Mouse (Mus musculus): ENCODE results near the gene Nmnat3. TPM values are rescaled to one million over a fixed set of nuclear protein-coding genes. Genes with fewer than 3 reads are reported as not detected.
"Not testable (repeated sequence)": the region's sequence is repeated elsewhere in the genome, so short reads cannot be mapped to it uniquely, and the experiment has no call there.

Nmnat3 gene
- 1.0 and 1.3 TPM in 2 replicates for polyA plus RNA-seq (2015; fragmentation: Nextera tagmentation; extraction: Ambion mirVana)

- H3K4me3 ChIP-seq (replicated peaks); H3K27me3 ChIP-seq; H3K36me3 ChIP-seq; H3K4me1 ChIP-seq (replicated peaks); ATAC-seq; H3K27ac ChIP-seq; H3K4me2 ChIP-seq (replicated peaks); H3K9ac ChIP-seq (replicated peaks); H3K9me3 ChIP-seq: not testable (repeated sequence)
- WGBS, result 80% methylated on average over 6 of the region's 6 CpGs
These were observed at the start of gene Nmnat3 for GRCm38 (mm10) chr9:98287135-98287534. Nmnat3 (plus strand) TSS chr9:98287435.

GRCm38 (mm10) chr9:98243481-98243880 is 43.8 kb upstream of the Nmnat3 start:
- H3K4me2 ChIP-seq (replicated peaks), result no peak overlapping the region
- no peaks in the 10 kb centered on the region for H3K27me3 ChIP-seq
- 88% methylated on average over 2 of the region's 2 CpGs for WGBS

GRCm38 (mm10) chr9:98244223-98244622 is 43.0 kb upstream of the Nmnat3 start:
- peak; percentile 66; the same call in 1 of the 2 replicates for ATAC-seq
- WGBS, result 46% methylated on average over 2 of the region's 2 CpGs

More at GRCm38 (mm10) chr9:98243481-98243880, 43.8 kb upstream of the Nmnat3 start:
- no peak for ATAC-seq
- no peaks in the 10 kb centered on the region for H3K9me3 ChIP-seq
- H3K4me1 ChIP-seq (replicated peaks), result no peaks in the 10 kb centered on the region
- no peak overlapping the region for H3K9ac ChIP-seq (replicated peaks)
- H3K36me3 ChIP-seq, result no peaks in the 10 kb centered on the region
- no peak overlapping the region for H3K27ac ChIP-seq
- no peak overlapping the region for H3K4me3 ChIP-seq (replicated peaks)

GRCm38 (mm10) chr9:98245226-98245625 is 42.0 kb upstream of the Nmnat3 start:
- no peaks in the 10 kb centered on the region for H3K9me3 ChIP-seq
- WGBS, result 83% methylated on average over 2 of the region's 2 CpGs

More at GRCm38 (mm10) chr9:98244223-98244622, 43.0 kb upstream of the Nmnat3 start:
- Histone ChIP-seq H3K36me3 (no peaks in the 10 kb centered on the region), H3K9ac (replicated peaks) (no peak overlapping the region), H3K4me1 (replicated peaks) (no peaks in the 10 kb centered on the region), H3K27me3 (no peaks in the 10 kb centered on the region), H3K4me2 (replicated peaks) (no peak overlapping the region), H3K4me3 (replicated peaks) (no peak overlapping the region), H3K27ac (no peak overlapping the region), H3K9me3 (no peaks in the 10 kb centered on the region)

GRCm38 (mm10) chr9:98246351-98246750 is 40.9 kb upstream of the Nmnat3 start:
- H3K27ac ChIP-seq, result no peak overlapping the region
- no peaks in the 10 kb centered on the region for H3K27me3 ChIP-seq
- no peak for ATAC-seq
- H3K9me3 ChIP-seq, result no peaks in the 10 kb centered on the region
- H3K4me1 ChIP-seq (replicated peaks), result no peaks in the 10 kb centered on the region
- no peak overlapping the region for H3K4me3 ChIP-seq (replicated peaks)
- WGBS, result 94% methylated on average over 1 of the region's 1 CpGs
- H3K9ac ChIP-seq (replicated peaks), result no peak overlapping the region
- no peak overlapping the region for H3K4me2 ChIP-seq (replicated peaks)
- no peaks in the 10 kb centered on the region for H3K36me3 ChIP-seq

More at GRCm38 (mm10) chr9:98245226-98245625, 42.0 kb upstream of the Nmnat3 start:
- H3K4me3 ChIP-seq (replicated peaks), result no peak overlapping the region
- no peak overlapping the region for H3K9ac ChIP-seq (replicated peaks)
- no peaks in the 10 kb centered on the region for H3K27me3 ChIP-seq
- no peak overlapping the region for H3K4me2 ChIP-seq (replicated peaks)
- no peak for ATAC-seq
- no peaks in the 10 kb centered on the region for H3K4me1 ChIP-seq (replicated peaks)
- no peaks in the 10 kb centered on the region for H3K36me3 ChIP-seq
- no peak overlapping the region for H3K27ac ChIP-seq

GRCm38 (mm10) chr9:98260210-98260609 is 27.0 kb upstream of the Nmnat3 start:
- Histone ChIP-seq H3K36me3 (no peaks in the 10 kb centered on the region), H3K4me1 (replicated peaks) (no peaks in the 10 kb centered on the region), H3K9me3 (no peaks in the 10 kb centered on the region), H3K9ac (replicated peaks) (no peak overlapping the region), H3K27ac (no peak overlapping the region), H3K27me3 (no peaks in the 10 kb centered on the region), H3K4me3 (replicated peaks) (no peak overlapping the region), H3K4me2 (replicated peaks) (no peak overlapping the region)
- WGBS, result 91% methylated on average over 8 of the region's 8 CpGs
- no peak for ATAC-seq

GRCm38 (mm10) chr9:98261461-98262011 is 25.7 kb upstream of the Nmnat3 start:
- Histone ChIP-seq H3K4me1 (replicated peaks) (no peaks in the 10 kb centered on the region), H3K4me2 (replicated peaks) (no peak overlapping the region), H3K36me3 (no peaks in the 10 kb centered on the region), H3K9me3 (no peaks in the 10 kb centered on the region), H3K27ac (no peak overlapping the region), H3K27me3 (no peaks in the 10 kb centered on the region), H3K9ac (replicated peaks) (no peak overlapping the region), H3K4me3 (replicated peaks) (no peak overlapping the region)
- WGBS, result 26% methylated on average over 1 of the region's 1 CpGs
- ATAC-seq, result no peak

- WGBS, result 76% methylated on average over 5 of the region's 5 CpGs
- Histone ChIP-seq H3K9me3 (no peaks in the 10 kb centered on the region), H3K4me3 (replicated peaks) (no peak overlapping the region), H3K9ac (replicated peaks) (no peak overlapping the region), H3K27ac (no peak overlapping the region), H3K4me2 (replicated peaks) (no peak overlapping the region), H3K27me3 (0 out of 2 replicates have a peak, but pooled peaks cover 4% of the 10 kb centered on the region), H3K4me1 (replicated peaks) (no peaks in the 10 kb centered on the region), H3K36me3 (no peaks in the 10 kb centered on the region)
- no peak for ATAC-seq
These were observed 22.3 kb upstream of the Nmnat3 start for GRCm38 (mm10) chr9:98264916-98265315.

- Histone ChIP-seq H3K9me3 (no peaks in the 10 kb centered on the region), H3K4me1 (replicated peaks) (peaks cover 3% of the 10 kb centered on the region; the same call in 1 of the 2 replicates), H3K27ac (no peak overlapping the region), H3K4me2 (replicated peaks) (no peak overlapping the region), H3K4me3 (replicated peaks) (no peak overlapping the region), H3K36me3 (no peaks in the 10 kb centered on the region), H3K9ac (replicated peaks) (no peak overlapping the region), H3K27me3 (peaks cover 53% of the 10 kb centered on the region)
- no peak for ATAC-seq
- WGBS, result 53% methylated on average over 5 of the region's 5 CpGs
These were observed 14.5 kb upstream of the Nmnat3 start for GRCm38 (mm10) chr9:98272734-98273133.

GRCm38 (mm10) chr9:98275080-98275479 is 12.2 kb upstream of the Nmnat3 start:
- ATAC-seq, result no peak
- Histone ChIP-seq H3K9me3 (no peaks in the 10 kb centered on the region), H3K4me1 (replicated peaks) (peaks cover 3% of the 10 kb centered on the region; the same call in 1 of the 2 replicates), H3K4me2 (replicated peaks) (no peak overlapping the region), H3K4me3 (replicated peaks) (no peak overlapping the region), H3K27me3 (peaks cover 65% of the 10 kb centered on the region), H3K9ac (replicated peaks) (no peak overlapping the region), H3K27ac (no peak overlapping the region), H3K36me3 (no peaks in the 10 kb centered on the region)
- 34% methylated on average over 10 of the region's 10 CpGs for WGBS

- WGBS, result 66% methylated on average over 5 of the region's 5 CpGs
- Histone ChIP-seq H3K9me3 (no peaks in the 10 kb centered on the region), H3K4me1 (replicated peaks) (peaks cover 3% of the 10 kb centered on the region; the same call in 1 of the 2 replicates), H3K27ac (no peak overlapping the region), H3K36me3 (no peaks in the 10 kb centered on the region), H3K27me3 (peaks cover 35% of the 10 kb centered on the region), H3K9ac (replicated peaks) (no peak overlapping the region), H3K4me3 (replicated peaks) (no peak overlapping the region), H3K4me2 (replicated peaks) (no peak overlapping the region)
- ATAC-seq, result 0 out of 2 replicates have a peak, but pooled peaks have one; percentile 34
These were observed 7.1 kb upstream of the Nmnat3 start for GRCm38 (mm10) chr9:98280162-98280561.

- Histone ChIP-seq H3K9me3 (no peaks in the 10 kb centered on the region), H3K27me3 (no peaks in the 10 kb centered on the region), H3K4me1 (replicated peaks) (no peaks in the 10 kb centered on the region), H3K36me3 (no peaks in the 10 kb centered on the region), H3K9ac (replicated peaks) (no peak overlapping the region), H3K4me2 (replicated peaks) (no peak overlapping the region), H3K27ac (no peak overlapping the region), H3K4me3 (replicated peaks) (no peak overlapping the region)
- WGBS, result 84% methylated on average over 9 of the region's 9 CpGs
- ATAC-seq, result no peak
These were observed 1.5 kb upstream of the Nmnat3 start for GRCm38 (mm10) chr9:98285606-98286301.

Measured in midbrain, embryonic 13.5 days (tissue).